Mouse (Mus musculus) stomach, embryonic 16.5 days (tissue): ENCODE data around the gene Pkm. TPM values are rescaled to one million over a fixed set of nuclear protein-coding genes. Genes with fewer than 3 reads are reported as not detected.

Experiments used
- ATAC-seq: fragments of 200-750 bp; cut with Nextera tagmentation; 2 replicates; pipeline ENCODE4 v1.8.0; 2017; ENCODE audit warnings: moderate number of reproducible peaks, moderate TSS enrichment; ENCODE audit not compliant: insufficient read depth, low FRiP score
- H3K27ac ChIP-seq: fragments of 300-500 bp; sonication (generic); 2 replicates; pipeline ENCODE4 v1.5.1; 2014; ENCODE audit warnings: low read length
- H3K27me3 ChIP-seq: fragments of 300-500 bp; sonication (generic); 2 replicates; pipeline ENCODE4 v1.6.1; 2014; ENCODE audit warnings: low read length, control low read depth, mixed read lengths; ENCODE audit not compliant: control insufficient read depth, insufficient read depth
- H3K36me3 ChIP-seq: fragments of 300-500 bp; sonication (generic); 2 replicates; pipeline ENCODE4 v1.6.1; 2014; ENCODE audit warnings: low read length; ENCODE audit not compliant: control insufficient read depth, insufficient read depth
- H3K4me1 ChIP-seq: fragments of 300-500 bp; sonication (generic); 2 replicates; pipeline ENCODE4 v1.6.1; 2014; ENCODE audit warnings: low read length, control low read depth, mixed read lengths; ENCODE audit not compliant: control insufficient read depth, insufficient read depth
- H3K4me2 ChIP-seq: fragments of 300-500 bp; sonication (generic); 2 replicates; pipeline ENCODE4 v1.6.1; 2014; ENCODE audit warnings: low read depth, low read length, mixed read lengths
- H3K4me3 ChIP-seq: fragments of 300-500 bp; sonication (generic); replicated peaks from 2 replicates; pipeline ENCODE4 v1.5.1; 2014; ENCODE audit warnings: mild to moderate bottlenecking, low read length
- H3K9ac ChIP-seq: fragments of 300-500 bp; sonication (generic); 2 replicates; pipeline ENCODE4 v1.6.1; 2014; ENCODE audit warnings: low read length
- H3K9me3 ChIP-seq: fragments of 300-500 bp; sonication (generic); replicated peaks from 2 replicates; pipeline ENCODE4 v1.6.1; 2016; ENCODE audit warnings: low read length, control low read depth; ENCODE audit not compliant: control insufficient read depth
- WGBS: fragments of 180-500 bp; shearing (Covaris S2); extraction: QIAGEN DNeasy Blood & Tissue Kit; methylation state at CpG from one replicate; pipeline ENCODE4 v1.1.7; 2014; 5-methylcytosine and 5-hydroxymethylcytosine counted together
- polyA plus RNA-seq: library from polyadenylated mRNA; unstranded; fragments of >200 nt; fragmentation: Nextera tagmentation; extraction: Ambion mirVana; gene quantifications from 2 replicates; pipeline ENCODE4 v1.2.1, GENCODE M21; 2015

The Pkm gene
- polyA plus RNA-seq, 1 experiment from 2014 or later: 1,032 TPM

DNA sequence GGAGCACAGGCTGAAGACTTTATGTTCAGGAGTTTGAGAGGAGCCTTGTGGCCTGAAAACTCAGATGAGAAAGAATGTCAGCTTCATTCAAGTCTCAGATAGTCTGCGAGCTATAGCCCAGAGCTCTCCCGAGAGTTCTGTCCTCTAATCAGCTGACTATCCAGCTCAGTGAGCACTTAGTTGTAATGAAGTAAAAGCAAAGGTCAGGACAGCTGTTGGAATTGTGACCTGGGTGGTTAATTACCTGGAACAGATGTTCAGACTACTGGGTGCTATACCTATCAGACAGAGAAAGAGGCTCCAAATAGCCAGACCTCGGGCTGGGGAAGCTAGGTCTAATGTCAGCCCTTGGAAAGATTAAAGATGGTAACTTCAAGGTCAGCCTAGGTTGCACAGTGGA, 7.8 kb downstream of the Pkm start:
- Histone ChIP-seq H3K4me3 (no peak overlapping the region), H3K4me2 (no peak overlapping the region), H3K27me3 (no peaks in the 10 kb centered on the region), H3K9ac (no peak overlapping the region), H3K36me3 (peaks cover 30% of the 10 kb centered on the region), H3K27ac (no peak overlapping the region), H3K9me3 (no peaks in the 10 kb centered on the region), H3K4me1 (peaks cover 36% of the 10 kb centered on the region)
- ATAC-seq: no peak
- WGBS: 65% methylated on average over 3 of the region's 3 CpGs

GRCm38 (mm10) chr9:59664664-59665256, 8.6 kb downstream of the Pkm start:
- Histone ChIP-seq H3K36me3 (peaks cover 35% of the 10 kb centered on the region), H3K9me3 (no peaks in the 10 kb centered on the region), H3K4me3 (no peak overlapping the region), H3K9ac (no peak overlapping the region), H3K4me1 (peaks cover 28% of the 10 kb centered on the region), H3K4me2 (no peak overlapping the region), H3K27ac (no peak overlapping the region), H3K27me3 (no peaks in the 10 kb centered on the region)
- 66% methylated on average over 4 of the region's 4 CpGs for WGBS
- no peak for ATAC-seq

- ATAC-seq: no peak
- WGBS: 86% methylated on average over 8 of the region's 8 CpGs
- Histone ChIP-seq H3K4me3 (no peak overlapping the region), H3K27ac (no peak overlapping the region), H3K9me3 (no peaks in the 10 kb centered on the region), H3K4me1 (peaks cover 15% of the 10 kb centered on the region), H3K36me3 (peaks cover 45% of the 10 kb centered on the region), H3K9ac (no peak overlapping the region), H3K4me2 (no peak overlapping the region), H3K27me3 (no peaks in the 10 kb centered on the region)
Observed at GRCm38 (mm10) chr9:59666016-59666415, 9.8 kb downstream of the Pkm start.

DNA sequence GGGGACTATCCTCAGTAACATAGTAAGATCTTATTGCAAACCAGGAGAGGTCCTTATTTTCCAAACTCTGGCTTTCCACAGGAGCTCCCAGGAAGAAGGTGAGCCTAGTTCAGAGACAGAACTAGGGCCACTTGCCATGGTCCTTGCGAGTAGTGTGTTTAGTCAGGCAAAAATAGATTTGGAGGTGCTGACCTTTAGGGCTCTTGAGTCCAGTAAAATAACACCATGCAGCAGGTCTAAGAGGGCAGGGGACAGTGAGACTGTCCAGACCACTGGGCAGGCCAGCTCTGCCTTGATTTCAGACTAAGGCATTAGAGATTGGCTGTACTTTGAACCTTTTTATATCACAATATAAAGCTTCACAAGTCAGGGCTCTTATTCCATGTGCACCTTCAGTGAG, 10.6 kb downstream of the Pkm start:
- ATAC-seq: no peak
- Histone ChIP-seq H3K27ac (no peak overlapping the region), H3K4me1 (0 out of 2 replicates have a peak, but pooled peaks cover 8% of the 10 kb centered on the region), H3K27me3 (no peaks in the 10 kb centered on the region), H3K9ac (no peak overlapping the region), H3K9me3 (no peaks in the 10 kb centered on the region), H3K4me2 (no peak overlapping the region), H3K36me3 (peaks cover 52% of the 10 kb centered on the region), H3K4me3 (no peak overlapping the region)
- 73% methylated on average over 1 of the region's 1 CpGs for WGBS

DNA sequence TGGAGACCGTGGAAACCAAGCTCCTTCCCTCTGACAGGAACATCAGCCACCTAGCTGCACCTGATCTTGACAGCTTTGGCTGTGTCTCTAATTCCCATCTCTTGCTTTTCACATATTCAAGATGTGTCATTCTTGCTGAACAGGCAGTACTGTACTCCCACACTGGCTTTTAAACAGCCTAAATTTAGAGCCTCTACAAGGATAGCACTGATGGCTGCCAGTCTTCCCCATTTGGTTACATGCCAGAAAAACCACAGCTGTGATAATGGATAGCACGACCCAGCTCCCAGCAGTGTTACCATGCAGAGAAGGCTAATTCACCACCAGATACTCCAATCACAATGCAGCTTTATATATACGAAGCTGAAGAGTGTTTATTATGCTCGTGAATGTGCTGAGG, 11.1 kb downstream of the Pkm start:
- Histone ChIP-seq H3K27me3 (no peaks in the 10 kb centered on the region), H3K4me3 (no peak overlapping the region), H3K9ac (no peak overlapping the region), H3K27ac (no peak overlapping the region), H3K9me3 (no peaks in the 10 kb centered on the region), H3K36me3 (peaks cover 56% of the 10 kb centered on the region), H3K4me1 (0 out of 2 replicates have a peak, but pooled peaks cover 8% of the 10 kb centered on the region), H3K4me2 (no peak overlapping the region)
- no peak for ATAC-seq
- WGBS: 56% methylated on average over 4 of the region's 4 CpGs

DNA sequence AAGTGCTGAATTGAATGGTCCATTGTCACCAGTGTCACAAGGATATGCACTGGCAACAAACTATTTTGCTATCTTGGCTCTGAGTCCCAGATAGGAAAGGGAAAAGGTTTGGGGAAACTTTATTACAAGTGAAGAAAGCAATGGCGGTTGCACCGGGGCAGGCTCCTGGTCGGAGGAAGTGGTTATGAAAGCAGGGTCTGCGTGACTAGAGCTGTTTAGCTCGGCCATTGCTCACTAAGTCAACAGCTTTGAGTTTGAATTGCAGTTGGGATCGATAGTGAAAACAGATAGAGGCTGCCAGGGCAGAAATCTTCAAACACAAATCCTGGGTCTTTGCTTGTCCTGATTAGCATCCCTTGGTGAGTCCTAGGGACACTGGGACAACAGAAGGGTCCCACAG, 11.7 kb downstream of the Pkm start:
- Histone ChIP-seq H3K4me1 (0 out of 2 replicates have a peak, but pooled peaks cover 8% of the 10 kb centered on the region), H3K4me3 (no peak overlapping the region), H3K27me3 (no peaks in the 10 kb centered on the region), H3K9me3 (no peaks in the 10 kb centered on the region), H3K4me2 (no peak overlapping the region), H3K36me3 (peaks cover 59% of the 10 kb centered on the region), H3K27ac (no peak overlapping the region), H3K9ac (no peak overlapping the region)
- WGBS: 64% methylated on average over 6 of the region's 6 CpGs
- no peak for ATAC-seq

DNA sequence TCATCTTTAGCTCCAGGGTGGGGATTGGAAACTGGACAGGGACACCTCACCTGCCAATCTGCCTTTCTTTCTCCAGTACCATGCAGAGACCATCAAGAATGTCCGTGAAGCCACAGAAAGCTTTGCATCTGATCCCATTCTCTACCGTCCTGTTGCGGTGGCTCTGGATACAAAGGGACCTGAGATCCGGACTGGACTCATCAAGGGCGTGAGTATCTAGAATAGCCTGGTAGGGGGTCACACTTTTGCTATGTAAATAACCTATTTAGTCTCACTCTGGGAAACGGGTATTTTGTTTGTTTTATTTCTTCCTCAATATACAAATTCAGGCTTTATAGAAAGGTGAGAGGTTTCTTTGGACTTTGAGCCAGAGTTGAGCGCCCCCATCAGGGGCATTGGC, 12.3 kb downstream of the Pkm start:
- Histone ChIP-seq H3K4me2 (no peak overlapping the region), H3K4me1 (0 out of 2 replicates have a peak, but pooled peaks cover 5% of the 10 kb centered on the region), H3K9me3 (no peaks in the 10 kb centered on the region), H3K4me3 (no peak overlapping the region), H3K27me3 (no peaks in the 10 kb centered on the region), H3K36me3 (peaks cover 61% of the 10 kb centered on the region), H3K9ac (no peak overlapping the region), H3K27ac (no peak overlapping the region)
- ATAC-seq: no peak
- WGBS: 85% methylated on average over 7 of the region's 7 CpGs

DNA sequence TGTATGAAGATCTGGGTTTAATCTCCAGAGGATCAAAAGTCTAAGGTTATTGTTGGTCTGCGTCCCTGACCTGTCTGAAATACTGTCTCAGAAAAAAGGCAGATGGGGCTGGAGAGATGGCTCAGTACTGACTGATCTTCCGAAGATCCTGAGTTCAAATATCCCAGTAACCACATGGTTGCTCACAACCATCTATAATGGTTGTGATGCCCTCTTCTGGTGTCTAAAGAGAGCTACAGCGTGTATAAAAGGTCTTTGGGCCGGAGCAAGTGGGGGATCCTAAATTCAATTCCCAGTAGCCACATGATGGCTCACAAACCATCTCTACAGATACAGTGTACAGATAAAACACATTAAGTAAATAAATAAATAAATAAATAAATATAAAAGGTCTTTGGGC, 13.0 kb downstream of the Pkm start:
- Histone ChIP-seq H3K9ac (no peak overlapping the region), H3K4me2 (no peak overlapping the region), H3K4me3 (no peak overlapping the region), H3K36me3 (peaks cover 60% of the 10 kb centered on the region), H3K9me3 (no peaks in the 10 kb centered on the region), H3K27me3 (no peaks in the 10 kb centered on the region), H3K27ac (no peak overlapping the region), H3K4me1 (no peaks in the 10 kb centered on the region)
- ATAC-seq: no peak
- 81% methylated on average over 4 of the region's 4 CpGs for WGBS

DNA sequence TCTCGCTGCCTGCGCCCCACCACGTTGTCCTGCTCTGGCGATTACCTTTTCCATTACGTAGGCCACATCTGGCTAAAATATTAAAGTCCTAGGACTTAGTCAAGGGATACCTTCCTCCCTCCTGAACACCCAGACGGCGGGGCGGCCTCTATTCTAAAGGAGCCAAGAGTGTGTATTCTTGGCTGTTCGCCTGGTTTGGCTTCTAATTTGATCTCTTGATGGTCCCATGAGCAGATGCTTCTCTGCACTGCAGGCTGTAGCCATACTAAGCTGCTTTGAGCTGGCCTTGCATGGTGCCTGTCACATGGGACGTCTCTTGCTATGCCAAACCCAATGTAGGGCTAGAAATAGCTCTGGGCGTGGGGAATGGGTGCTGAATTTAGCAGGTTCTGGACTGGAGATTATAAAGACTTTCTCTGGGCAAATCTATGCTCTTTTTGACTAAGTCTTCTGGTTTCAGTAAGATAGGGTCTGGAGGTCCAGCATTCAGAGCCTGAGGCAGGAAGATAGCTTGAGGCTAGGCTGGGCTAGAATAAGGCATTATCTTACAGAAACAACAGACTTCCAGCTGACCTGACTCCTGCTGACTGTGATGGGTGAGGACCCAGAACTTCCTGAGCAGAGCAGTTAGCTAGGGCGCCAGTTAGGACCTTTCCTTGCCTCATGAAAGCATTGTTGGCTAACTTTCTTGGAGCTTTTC, 16.2 kb downstream of the Pkm start:
- Histone ChIP-seq H3K9me3 (no peaks in the 10 kb centered on the region), H3K27me3 (no peaks in the 10 kb centered on the region), H3K4me1 (no peaks in the 10 kb centered on the region), H3K9ac (no peak overlapping the region), H3K4me2 (no peak overlapping the region), H3K4me3 (no peak overlapping the region), H3K27ac (no peak overlapping the region), H3K36me3 (peaks cover 47% of the 10 kb centered on the region)
- 89% methylated on average over 12 of the region's 12 CpGs for WGBS
- no peak for ATAC-seq
